Comparison of ENCODE assay signal across 10 mouse cellular contexts in the genomic region with DNA sequence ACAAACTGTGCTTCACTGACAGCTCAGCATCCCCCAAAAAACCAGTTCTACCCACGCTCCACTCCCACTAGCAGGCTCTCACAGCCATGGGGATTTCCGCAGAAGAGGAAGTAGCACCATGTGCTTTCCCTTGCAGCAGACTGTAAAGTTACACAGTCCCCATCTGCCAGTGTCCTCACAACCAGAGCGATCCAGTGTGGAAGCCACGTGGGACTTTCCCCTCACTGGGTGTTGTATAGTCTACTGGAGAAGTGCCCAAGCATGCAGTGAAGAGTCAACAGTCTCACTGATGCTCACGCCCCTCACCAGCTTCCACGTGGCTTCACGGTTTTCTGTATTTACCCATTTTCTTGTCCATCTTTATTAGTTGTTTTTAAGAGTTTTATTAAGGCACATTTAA. TPM values are rescaled to one million over a fixed set of nuclear protein-coding genes. Genes with fewer than 3 reads are reported as not detected.
DNase-seq lines count a peak whose midpoint lies in the region; ATAC-seq and TF ChIP-seq lines count a peak whose summit lies in the region.
"Had no signal": no experiment of that assay in that cellular context is flagged by ENCODE, and none has a peak within 500 bp of the region (broad histone marks: within the 10 kb centered on the region; RNA-seq: fewer than 3 reads in every experiment).

No protein-coding gene starts in this region.

- no peak overlapping the region for H3K4me2 ChIP-seq in forebrain, embryonic 11.5 days (ENCODE audit: low read depth, low read length, severe bottlenecking)
- H3K4me2 ChIP-seq: hindbrain, embryonic 15.5 days; lung, embryonic 14.5 days had no signal

- peak; percentile 32 to 64 for DNase-seq in left cerebral cortex, adult 18-20 months (ENCODE audit: low spot score in 2 of 2)
- DNase-seq in left cerebral cortex, adult 8-10 months (ENCODE audit: low spot score in 2 of 2), result no peak
- DNase-seq in left cerebral cortex, postnatal 14 days (ENCODE audit: low spot score in 2 of 2), result peak; percentile 61
- DNase-seq in right cerebral cortex, postnatal 36 days (ENCODE audit: low spot score in 2 of 2), result peak; percentile 22 to 55
- no peak for DNase-seq in forebrain, embryonic 11.5 days (ENCODE audit: low spot score)
- no peak for DNase-seq in kidney, adult 8-10 months
- DNase-seq in retina, embryonic 14.5 days (ENCODE audit: low spot score), result no peak
- DNase-seq: lung, embryonic 14.5 days had no signal

- no peak overlapping the region for H3K4me3 ChIP-seq in bone marrow macrophage, adult 2 months (ENCODE audit: insufficient read depth, low read length)
- H3K4me3 ChIP-seq in forebrain, embryonic 11.5 days (ENCODE audit: low read depth, low read length), result no peak overlapping the region
- H3K4me3 ChIP-seq: hindbrain, embryonic 15.5 days had no signal

- peaks cover 29% of the 10 kb centered on the region for H3K4me1 ChIP-seq in bone marrow macrophage, adult 2 months (ENCODE audit: control insufficient read depth, insufficient read depth, low read length)
- H3K4me1 ChIP-seq in forebrain, embryonic 11.5 days (replicated peaks; ENCODE audit: control insufficient read depth, insufficient read depth, low read length), result no peaks in the 10 kb centered on the region
- H3K4me1 ChIP-seq: hindbrain, embryonic 15.5 days had no signal

- no peaks in the 10 kb centered on the region for H3K27me3 ChIP-seq in forebrain, embryonic 11.5 days (ENCODE audit: control insufficient read depth, insufficient read depth, low read length)
- H3K27me3 ChIP-seq: hindbrain, embryonic 15.5 days had no signal

- 94% methylated on average over 7 of the region's 7 CpGs for WGBS in forebrain, embryonic 11.5 days

- TF ChIP-seq CTCF in bone marrow macrophage, adult 2 months (IDR thresholded peaks at IDR 0.05; ENCODE audit: low read depth, low read length), result no peak

- no peak for ATAC-seq in forebrain, embryonic 11.5 days (replicated peaks; ENCODE audit: low FRiP score)

- no peaks in the 10 kb centered on the region for H3K9me3 ChIP-seq in forebrain, embryonic 11.5 days (ENCODE audit: control insufficient read depth, low read length)
- H3K9me3 ChIP-seq: hindbrain, embryonic 15.5 days had no signal

- H3K9ac ChIP-seq in forebrain, embryonic 11.5 days (ENCODE audit: low read length), result no peak overlapping the region
- H3K9ac ChIP-seq: hindbrain, embryonic 15.5 days; lung, embryonic 14.5 days had no signal

- intact Hi-C loops in left cerebral cortex, postnatal 14 days (cut with DNase I), result no loop called here

- TF ChIP-seq POLR2A in bone marrow macrophage, adult 2 months (IDR thresholded peaks at IDR 0.05; ENCODE audit: borderline replicate concordance, low read depth, low read length), result no peak

- H3K27ac ChIP-seq in bone marrow macrophage, adult 2 months (ENCODE audit: insufficient read depth, low read depth, low read length), result peak overlapping the region; percentile 82
- no peak overlapping the region for H3K27ac ChIP-seq in forebrain, embryonic 11.5 days (ENCODE audit: low read depth, low read length)
- H3K27ac ChIP-seq: hindbrain, embryonic 15.5 days had no signal

- no peaks in the 10 kb centered on the region; the same call in 1 of the 2 replicates for H3K36me3 ChIP-seq in forebrain, embryonic 11.5 days (ENCODE audit: control insufficient read depth, insufficient read depth, low read length)

RNA-seq across cellular contexts. Expression of a gene that starts 19.7 kb away (rescaled TPM):
- 10 to 100 TPM; 12.3 to 13.0 TPM for total RNA-seq in left cerebral cortex, adult 18-20 months (2021)
- total RNA-seq in left cerebral cortex, adult 8-10 months (2022), result 10 to 100 TPM; 13.1 to 16.8 (median 15.0) TPM
- polyA plus RNA-seq in bone marrow macrophage, adult 2 months (2012; ENCODE audit: insufficient read depth, insufficient read length, missing spikeins), result 44.9 and 49.5 TPM in 2 replicates
- 10 to 100 TPM; 18.3 to 21.2 TPM for total RNA-seq in left cerebral cortex, postnatal 14 days (2021)
- 45.0 and 48.4 TPM in 2 replicates for polyA plus RNA-seq in forebrain, embryonic 11.5 days (2014; fragmentation: Nextera tagmentation; extraction: Ambion mirVana)

RNA-seq across cellular contexts. Expression of a gene that starts 37.6 kb away (rescaled TPM):
- total RNA-seq in left cerebral cortex, adult 18-20 months (2021), result 10 to 100 TPM; 14.1 to 15.4 TPM
- 10 to 100 TPM; 14.5 to 18.1 (median 16.6) TPM for total RNA-seq in left cerebral cortex, adult 8-10 months (2022)
- 225 and 233 TPM in 2 replicates for polyA plus RNA-seq in bone marrow macrophage, adult 2 months (2012; ENCODE audit: insufficient read depth, insufficient read length, missing spikeins)
- total RNA-seq in left cerebral cortex, postnatal 14 days (2021), result 10 to 100 TPM; 17.9 to 20.4 TPM
- 36.4 and 36.6 TPM in 2 replicates for polyA plus RNA-seq in forebrain, embryonic 11.5 days (2014; fragmentation: Nextera tagmentation; extraction: Ambion mirVana)

RNA-seq across cellular contexts. Expression of a gene that starts 49.8 kb away (rescaled TPM):
- 10 to 100 TPM; 41.1 to 43.1 TPM for total RNA-seq in left cerebral cortex, adult 18-20 months (2021)
- 10 to 100 TPM; 42.6 to 50.0 (median 43.9) TPM for total RNA-seq in left cerebral cortex, adult 8-10 months (2022)
- polyA plus RNA-seq in bone marrow macrophage, adult 2 months (2012; ENCODE audit: insufficient read depth, insufficient read length, missing spikeins), result 39.4 and 46.2 TPM in 2 replicates
- total RNA-seq in left cerebral cortex, postnatal 14 days (2021), result 10 to 100 TPM; 34.3 to 37.1 TPM
- polyA plus RNA-seq in forebrain, embryonic 11.5 days (2014; fragmentation: Nextera tagmentation; extraction: Ambion mirVana), result 38.3 and 40.0 TPM in 2 replicates

RNA-seq across cellular contexts. Expression of a gene that starts 50.7 kb away (rescaled TPM):
- 10 to 100 TPM; 44.4 to 48.8 TPM for total RNA-seq in left cerebral cortex, adult 18-20 months (2021)
- 10 to 100 TPM; 52.8 to 65.1 (median 60.1) TPM for total RNA-seq in left cerebral cortex, adult 8-10 months (2022)
- 70.0 and 77.2 TPM in 2 replicates for polyA plus RNA-seq in bone marrow macrophage, adult 2 months (2012; ENCODE audit: insufficient read depth, insufficient read length, missing spikeins)
- total RNA-seq in left cerebral cortex, postnatal 14 days (2021), result 10 to 100 TPM; 43.6 to 48.4 TPM
- 130 and 142 TPM in 2 replicates for polyA plus RNA-seq in forebrain, embryonic 11.5 days (2014; fragmentation: Nextera tagmentation; extraction: Ambion mirVana)

Comparison
In these comparisons a context has a peak if more than half of its experiments do, and no peak if none do; other contexts are left out.
1. DNase-seq: peak in left cerebral cortex, adult 18-20 months (2 of 2), left cerebral cortex, postnatal 14 days (2 of 2) and right cerebral cortex, postnatal 36 days (2 of 2); none in left cerebral cortex, adult 8-10 months (0 of 2), forebrain, embryonic 11.5 days (single experiment), kidney, adult 8-10 months (0 of 2) and retina, embryonic 14.5 days (single experiment).